ENCODE assay signal across 9 mouse cellular contexts in the genomic region with DNA sequence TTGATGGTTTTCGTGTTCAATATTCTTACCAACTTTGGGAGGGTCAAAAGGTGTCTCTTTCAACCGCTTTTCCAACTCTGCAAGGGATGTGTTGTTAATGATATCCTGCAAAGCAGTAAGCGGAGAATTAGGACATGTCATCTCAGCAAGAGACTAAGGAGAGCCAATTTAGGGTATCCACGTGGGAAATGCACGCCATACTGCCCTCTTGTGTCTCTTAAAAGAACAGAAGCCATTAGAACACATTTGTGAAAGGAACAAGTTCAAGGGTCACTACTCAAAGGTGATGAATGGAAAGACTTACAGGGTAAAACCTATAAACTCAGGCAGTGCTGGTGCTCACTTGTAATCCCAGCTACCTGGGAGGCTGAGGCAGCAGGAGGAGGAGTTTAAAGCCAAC. TPM values are rescaled to one million over a fixed set of nuclear protein-coding genes. Genes with fewer than 3 reads are reported as not detected.
A peak's percentile ranks its signal among the peaks of the same experiment; 100 is the strongest.
DNase-seq lines count a peak whose midpoint lies in the region; ATAC-seq and TF ChIP-seq lines count a peak whose summit lies in the region.
"Had no signal": no experiment of that assay in that cellular context is flagged by ENCODE, and none has a peak within 500 bp of the region (broad histone marks: within the 10 kb centered on the region; RNA-seq: fewer than 3 reads in every experiment).

No protein-coding gene starts in this region.

- TF ChIP-seq CTCF in E14TG2a.4 (conservative IDR thresholded peaks at IDR 0.05; ENCODE audit: low read length), result peak; percentile 44

- no peak for ATAC-seq in hindbrain, embryonic 14.5 days (ENCODE audit: low FRiP score)
- no peak for ATAC-seq in hindbrain, embryonic 12.5 days (ENCODE audit: low FRiP score)

- no peaks in the 10 kb centered on the region for H3K4me1 ChIP-seq in hindbrain, embryonic 14.5 days (replicated peaks; ENCODE audit: control insufficient read depth, insufficient read depth, low read length)
- H3K4me1 ChIP-seq in hindbrain, embryonic 12.5 days, result no peaks in the 10 kb centered on the region
- no peaks in the 10 kb centered on the region for H3K4me1 ChIP-seq in E14TG2a.4 (replicated peaks; ENCODE audit: low read depth, low read length)

- H3K27ac ChIP-seq in hindbrain, embryonic 14.5 days, result no peak overlapping the region
- H3K27ac ChIP-seq in hindbrain, embryonic 12.5 days, result no peak overlapping the region

- no peaks in the 10 kb centered on the region for H3K27me3 ChIP-seq in hindbrain, embryonic 14.5 days (ENCODE audit: control insufficient read depth, insufficient read depth, low read length)
- H3K27me3 ChIP-seq in hindbrain, embryonic 12.5 days, result no peaks in the 10 kb centered on the region
- no peaks in the 10 kb centered on the region for H3K27me3 ChIP-seq in E14TG2a.4 (ENCODE audit: insufficient read depth, low read length)

- H3K9me3 ChIP-seq in hindbrain, embryonic 14.5 days (ENCODE audit: control insufficient read depth, low read length), result no peaks in the 10 kb centered on the region
- H3K9me3 ChIP-seq in hindbrain, embryonic 12.5 days (replicated peaks), result no peaks in the 10 kb centered on the region
- peaks cover 12% of the 10 kb centered on the region for H3K9me3 ChIP-seq in E14TG2a.4 (ENCODE audit: low read length)

- DNase-seq in hindbrain, embryonic 14.5 days (ENCODE audit: low spot score), result peak; percentile 54
- DNase-seq in 3134 (ENCODE audit: extremely low read depth, insufficient read length, low spot score), result peak; percentile 17
- peak; percentile 59 for DNase-seq in embryo, embryonic 10.5 days (ENCODE audit: low spot score)
- DNase-seq in adrenal gland, postnatal 14 days, result no peak
- DNase-seq in spleen, postnatal 14 days (ENCODE audit: low spot score in 2 of 2), result no peak
- DNase-seq in testis, postnatal 10 days (ENCODE audit: low spot score), result no peak
- DNase-seq: right cerebral cortex, postnatal 14 days had no signal

- no peak overlapping the region for H3K9ac ChIP-seq in hindbrain, embryonic 14.5 days
- no peak overlapping the region for H3K9ac ChIP-seq in hindbrain, embryonic 12.5 days

- H3K4me3 ChIP-seq in hindbrain, embryonic 14.5 days (replicated peaks; ENCODE audit: low read length), result no peak overlapping the region
- H3K4me3 ChIP-seq in hindbrain, embryonic 12.5 days, result no peak overlapping the region
- H3K4me3 ChIP-seq in E14TG2a.4 (replicated peaks; ENCODE audit: low read length), result no peak overlapping the region

- H3K36me3 ChIP-seq in hindbrain, embryonic 14.5 days (replicated peaks; ENCODE audit: control insufficient read depth, insufficient read depth), result peaks cover 75% of the 10 kb centered on the region
- H3K36me3 ChIP-seq in hindbrain, embryonic 12.5 days, result peaks cover 53% of the 10 kb centered on the region
- H3K36me3 ChIP-seq in E14TG2a.4 (ENCODE audit: insufficient read depth, low read length), result peaks cover 97% of the 10 kb centered on the region

- WGBS in hindbrain, embryonic 14.5 days, result 51% methylated on average over 5 of the region's 5 CpGs
- WGBS in hindbrain, embryonic 12.5 days, result 49% methylated on average over 5 of the region's 5 CpGs

- H3K4me2 ChIP-seq in hindbrain, embryonic 14.5 days (replicated peaks), result no peak overlapping the region
- H3K4me2 ChIP-seq in hindbrain, embryonic 12.5 days (replicated peaks), result no peak overlapping the region

RNA-seq across cellular contexts. Expression of a gene that starts 39.6 kb away (rescaled TPM):
- 27.9 and 30.6 TPM in 2 replicates for polyA plus RNA-seq in hindbrain, embryonic 14.5 days (2014; fragmentation: Nextera tagmentation; extraction: Ambion mirVana)
- polyA plus RNA-seq in hindbrain, embryonic 12.5 days (2016; fragmentation: Nextera tagmentation; extraction: Ambion mirVana), result 44.0 and 44.6 TPM in 2 replicates
- 34.1 and 34.6 TPM in 2 replicates for total RNA-seq in adrenal gland, postnatal 14 days (2021)

RNA-seq across cellular contexts. Expression of a gene that starts 43.3 kb away (rescaled TPM):
- 47.8 and 50.4 TPM in 2 replicates for polyA plus RNA-seq in hindbrain, embryonic 14.5 days (2014; fragmentation: Nextera tagmentation; extraction: Ambion mirVana)
- polyA plus RNA-seq in hindbrain, embryonic 12.5 days (2016; fragmentation: Nextera tagmentation; extraction: Ambion mirVana), result 47.6 and 48.2 TPM in 2 replicates
- total RNA-seq in adrenal gland, postnatal 14 days (2021), result 56.5 and 58.6 TPM in 2 replicates

RNA-seq across cellular contexts. Expression of a gene that starts 43.4 kb away (rescaled TPM):
- polyA plus RNA-seq in hindbrain, embryonic 14.5 days (2014; fragmentation: Nextera tagmentation; extraction: Ambion mirVana), result 6.9 and 7.2 TPM in 2 replicates
- polyA plus RNA-seq in hindbrain, embryonic 12.5 days (2016; fragmentation: Nextera tagmentation; extraction: Ambion mirVana), result 10.1 and 10.2 TPM in 2 replicates
- 6.3 and 8.5 TPM in 2 replicates for total RNA-seq in adrenal gland, postnatal 14 days (2021)

Comparison
In these comparisons a context has a peak if more than half of its experiments do, and no peak if none do; other contexts are left out.
1. DNase-seq: peak in hindbrain, embryonic 14.5 days (single experiment), 3134 (single experiment) and embryo, embryonic 10.5 days (single experiment); none in adrenal gland, postnatal 14 days (single experiment), spleen, postnatal 14 days (0 of 2) and testis, postnatal 10 days (single experiment).